Mouse (Mus musculus) lung, embryonic 14.5 days (tissue): ENCODE measurements around the gene Tubg1. TPM values are rescaled to one million over a fixed set of nuclear protein-coding genes. Genes with fewer than 3 reads are reported as not detected.
"Not testable (repeated sequence)": the region's sequence is repeated elsewhere in the genome, so short reads cannot be mapped to it uniquely, and the experiment has no call there.

Experiments used
- ATAC-seq: fragments of 200-750 bp; cut with Nextera tagmentation; 2 replicates; pipeline ENCODE4 v1.8.0; 2017; ENCODE audit warnings: mild to moderate bottlenecking, moderate TSS enrichment, moderate library complexity; ENCODE audit not compliant: insufficient read depth
- DNase-seq: peaks from one replicate; pipeline ENCODE4 v3.0.0-alpha.2; 2015
- H3K27ac ChIP-seq: fragments of 300-500 bp; sonication (generic); 2 replicates; pipeline ENCODE4 v1.5.1; 2014; ENCODE audit warnings: low read depth, mild to moderate bottlenecking, moderate library complexity
- H3K27me3 ChIP-seq: fragments of 300-500 bp; sonication (generic); 2 replicates; pipeline ENCODE4 v1.6.1; 2014; ENCODE audit warnings: low read length, control low read depth; ENCODE audit not compliant: insufficient read depth
- H3K36me3 ChIP-seq: fragments of 300-500 bp; sonication (generic); 2 replicates; pipeline ENCODE4 v1.6.1; 2014; ENCODE audit warnings: control low read depth; ENCODE audit not compliant: insufficient read depth
- H3K4me1 ChIP-seq: fragments of 300-500 bp; sonication (generic); 2 replicates; pipeline ENCODE4 v1.6.1; 2014; ENCODE audit warnings: antibody characterized with exemption, control low read depth; ENCODE audit not compliant: insufficient read depth
- H3K4me2 ChIP-seq: fragments of 300-500 bp; sonication (generic); 2 replicates; pipeline ENCODE4 v1.6.1; 2014; ENCODE audit warnings: mild to moderate bottlenecking
- H3K4me3 ChIP-seq: fragments of 300-500 bp; sonication (generic); 2 replicates; pipeline ENCODE4 v1.5.1; 2014; ENCODE audit warnings: low read depth, low read length
- H3K9ac ChIP-seq: fragments of 300-500 bp; sonication (generic); 2 replicates; pipeline ENCODE4 v1.6.1; 2014
- H3K9me3 ChIP-seq: fragments of 300-500 bp; sonication (generic); 2 replicates; pipeline ENCODE4 v1.6.1; 2016; ENCODE audit warnings: low read depth, low read length, control low read depth
- CTCF ChIP-seq: IDR thresholded peaks from 2 replicates; pipeline ENCODE4 v1.5.1; 2016; ENCODE audit warnings: antibody characterized with exemption, low read depth
- WGBS: fragments of 180-500 bp; shearing (Covaris S2); extraction: QIAGEN DNeasy Blood & Tissue Kit; methylation state at CpG from one replicate; pipeline ENCODE4 v1.1.7; 2014; 5-methylcytosine and 5-hydroxymethylcytosine counted together
- polyA plus RNA-seq: library from polyadenylated mRNA; unstranded; fragments of >200 nt; fragmentation: Nextera tagmentation; extraction: Ambion mirVana; gene quantifications from 2 replicates; pipeline ENCODE4 v1.2.1, GENCODE M21; 2014

The Tubg1 gene
- polyA plus RNA-seq, 1 experiment from 2014 or later: 96.0 TPM

- no peaks in the 10 kb centered on the region for H3K27me3 ChIP-seq
- H3K4me2 ChIP-seq: no peak overlapping the region
- WGBS: 25% methylated on average over 9 of the region's 9 CpGs
- H3K9me3 ChIP-seq: no peaks in the 10 kb centered on the region
- H3K4me1 ChIP-seq: 0 out of 2 replicates have a peak, but pooled peaks cover 4% of the 10 kb centered on the region
- H3K27ac ChIP-seq: peak overlapping the region; percentile 74
- H3K9ac ChIP-seq: no peak overlapping the region
- H3K4me3 ChIP-seq: no peak overlapping the region
- ATAC-seq (peak; percentile 66), DNase-seq (peak; percentile 86)
- TF ChIP-seq CTCF: no peak
- H3K36me3 ChIP-seq: no peaks in the 10 kb centered on the region
These were observed 29.7 kb downstream of the Tubg1 start for GRCm38 (mm10) chr11:101149178-101150105.

GRCm38 (mm10) chr11:101151063-101151462 is 31.3 kb downstream of the Tubg1 start:
- H3K27ac ChIP-seq: no peak overlapping the region
- H3K9me3 ChIP-seq: no peaks in the 10 kb centered on the region
- TF ChIP-seq CTCF: no peak
- no peak overlapping the region for H3K9ac ChIP-seq
- WGBS: 54% methylated on average over 2 of the region's 2 CpGs
- no peaks in the 10 kb centered on the region for H3K27me3 ChIP-seq
- no peak overlapping the region for H3K4me2 ChIP-seq
- no peaks in the 10 kb centered on the region for H3K36me3 ChIP-seq
- no peak for ATAC-seq
- H3K4me1 ChIP-seq: 0 out of 2 replicates have a peak, but pooled peaks cover 4% of the 10 kb centered on the region
- no peak overlapping the region for H3K4me3 ChIP-seq
- DNase-seq: no peak

- H3K27me3 ChIP-seq: no peaks in the 10 kb centered on the region
- H3K4me2 ChIP-seq: no peak overlapping the region
- H3K9ac ChIP-seq: no peak overlapping the region
- H3K27ac ChIP-seq: no peak overlapping the region
- 74% methylated on average over 1 of the region's 1 CpGs for WGBS
- H3K4me1 ChIP-seq: 0 out of 2 replicates have a peak, but pooled peaks cover 4% of the 10 kb centered on the region
- DNase-seq (no peak), ATAC-seq (no peak)
- TF ChIP-seq CTCF: no peak
- H3K4me3 ChIP-seq: no peak overlapping the region
- H3K36me3 ChIP-seq: no peaks in the 10 kb centered on the region
- no peaks in the 10 kb centered on the region for H3K9me3 ChIP-seq
These were observed 33.1 kb downstream of the Tubg1 start for GRCm38 (mm10) chr11:101152825-101153224.

- H3K9me3 ChIP-seq: no peaks in the 10 kb centered on the region
- H3K4me1 ChIP-seq: no peaks in the 10 kb centered on the region
- H3K27ac ChIP-seq: no peak overlapping the region
- H3K36me3 ChIP-seq: no peaks in the 10 kb centered on the region
- no peaks in the 10 kb centered on the region for H3K27me3 ChIP-seq
- H3K4me2 ChIP-seq: no peak overlapping the region
- no peak for TF ChIP-seq CTCF
- DNase-seq (no peak), ATAC-seq (no peak)
- H3K4me3 ChIP-seq: no peak overlapping the region
- H3K9ac ChIP-seq: no peak overlapping the region
These were observed 34.9 kb downstream of the Tubg1 start for GRCm38 (mm10) chr11:101154648-101155047.

GRCm38 (mm10) chr11:101155151-101155550 is 35.4 kb downstream of the Tubg1 start:
- no peaks in the 10 kb centered on the region for H3K27me3 ChIP-seq
- no peak for ATAC-seq
- H3K9ac ChIP-seq: no peak overlapping the region
- no peak for DNase-seq
- no peak for TF ChIP-seq CTCF
- no peak overlapping the region for H3K4me3 ChIP-seq
- H3K36me3 ChIP-seq: no peaks in the 10 kb centered on the region
- 0 out of 2 replicates have a peak overlapping the region, but pooled peaks have one; percentile 83 for H3K4me2 ChIP-seq
- WGBS: 64% methylated on average over 6 of the region's 6 CpGs
- no peaks in the 10 kb centered on the region for H3K9me3 ChIP-seq
- no peaks in the 10 kb centered on the region for H3K4me1 ChIP-seq
- no peak overlapping the region for H3K27ac ChIP-seq

GRCm38 (mm10) chr11:101155728-101156371 is 36.1 kb downstream of the Tubg1 start, which contains the start of gene Tubg2:
TSS of gene Tubg2 (plus strand) at chr11:101155907.
- Histone ChIP-seq H3K4me1 (no peaks in the 10 kb centered on the region), H3K9ac (peak within 1 kb of the TSS; percentile 56), H3K27ac (peak within 1 kb of the TSS; percentile 32; the same call in 1 of the 2 replicates), H3K4me3 (peak within 1 kb of the TSS; percentile 40), H3K4me2 (peak within 1 kb of the TSS; percentile 83), H3K9me3 (no peaks in the 10 kb centered on the region), H3K27me3 (no peaks in the 10 kb centered on the region), H3K36me3 (no peaks in the 10 kb centered on the region)
- 2% methylated on average over 36 of the region's 36 CpGs for whole genome bisulfite sequencing
- peak; percentile 85 for ATAC-seq
- peak; percentile 13; the same call in 1 of the 2 replicates for TF ChIP-seq CTCF
- DNase-seq: peak; percentile 84

- not testable (repeated sequence) for H3K9me3 ChIP-seq, H3K4me2 ChIP-seq, DNase-seq, H3K9ac ChIP-seq, H3K4me3 ChIP-seq, ATAC-seq, H3K4me1 ChIP-seq, H3K27ac ChIP-seq
- Histone ChIP-seq H3K27me3 (peaks cover 18% of the 10 kb centered on the region), H3K36me3 (peaks cover 40% of the 10 kb centered on the region)
- WGBS: 66% methylated on average over 5 of the region's 10 CpGs
These were observed 40.4 kb downstream of the Tubg1 start for GRCm38 (mm10) chr11:101160151-101160550.

GRCm38 (mm10) chr11:101160981-101161505 is 41.3 kb downstream of the Tubg1 start:
- H3K27ac ChIP-seq, H3K9me3 ChIP-seq, ATAC-seq, H3K4me3 ChIP-seq, H3K4me2 ChIP-seq, DNase-seq, H3K4me1 ChIP-seq, H3K9ac ChIP-seq: not testable (repeated sequence)
- Histone ChIP-seq H3K36me3 (peaks cover 48% of the 10 kb centered on the region), H3K27me3 (peaks cover 26% of the 10 kb centered on the region)
- 79% methylated on average over 6 of the region's 8 CpGs for WGBS
